Mouse (Mus musculus): Measurements from ENCODE around the gene Mybbp1a. TPM values are rescaled to one million over a fixed set of nuclear protein-coding genes. Genes with fewer than 3 reads are reported as not detected.

The Mybbp1a gene
- polyA plus RNA-seq, 2 experiments: 110 to 127 TPM

GRCm38 (mm10) chr11:72411945-72412344 is 29.2 kb upstream of the Mybbp1a start:
- ATAC-seq (ENCODE audit: low FRiP score, low read depth) (no peak), DNase-seq (ENCODE audit: low spot score) (no peak)
- TF ChIP-seq POLR2A (IDR thresholded peaks at IDR 0.05; ENCODE audit: borderline replicate concordance, extremely low read depth, insufficient read depth, insufficient read length): no peak
- H3K9ac ChIP-seq (ENCODE audit: low read depth, low read length, severe bottlenecking): peak overlapping the region; percentile 63; the same call in 1 of the 2 replicates
- peaks cover 14% of the 10 kb centered on the region; the same call in 1 of the 2 replicates for H3K4me1 ChIP-seq (ENCODE audit: control insufficient read depth, insufficient read depth, low read length)
- H3K9me3 ChIP-seq (ENCODE audit: control insufficient read depth, low read length): no peaks in the 10 kb centered on the region
- H3K4me3 ChIP-seq (replicated peaks; ENCODE audit: low read length): peak overlapping the region; percentile 58
- peak overlapping the region; percentile 98 for H3K4me2 ChIP-seq (replicated peaks; ENCODE audit: low read depth, low read length, severe bottlenecking)
- no peak overlapping the region for H3K27ac ChIP-seq (replicated peaks; ENCODE audit: low read depth, low read length)
- WGBS: 31% methylated on average over 9 of the region's 9 CpGs
- H3K36me3 ChIP-seq (ENCODE audit: control insufficient read depth, insufficient read depth, low read length): no peaks in the 10 kb centered on the region
- no peaks in the 10 kb centered on the region for H3K27me3 ChIP-seq (ENCODE audit: control insufficient read depth, insufficient read depth, low read length)

GRCm38 (mm10) chr11:72413016-72413415 is 28.1 kb upstream of the Mybbp1a start:
- H3K9me3 ChIP-seq (ENCODE audit: control insufficient read depth, low read length): no peaks in the 10 kb centered on the region
- no peak overlapping the region for H3K27ac ChIP-seq (replicated peaks; ENCODE audit: low read depth, low read length)
- TF ChIP-seq POLR2A (IDR thresholded peaks at IDR 0.05; ENCODE audit: borderline replicate concordance, extremely low read depth, insufficient read depth, insufficient read length): no peak
- no peaks in the 10 kb centered on the region for H3K36me3 ChIP-seq (ENCODE audit: control insufficient read depth, insufficient read depth, low read length)
- 57% methylated on average over 7 of the region's 7 CpGs for WGBS
- no peak overlapping the region for H3K9ac ChIP-seq (ENCODE audit: low read depth, low read length, severe bottlenecking)
- H3K4me1 ChIP-seq (ENCODE audit: control insufficient read depth, insufficient read depth, low read length): peaks cover 18% of the 10 kb centered on the region
- ATAC-seq (ENCODE audit: low FRiP score, low read depth) (no peak), DNase-seq (ENCODE audit: low spot score) (no peak)
- H3K4me2 ChIP-seq (replicated peaks; ENCODE audit: low read depth, low read length, severe bottlenecking): no peak overlapping the region
- no peaks in the 10 kb centered on the region for H3K27me3 ChIP-seq (ENCODE audit: control insufficient read depth, insufficient read depth, low read length)
- no peak overlapping the region for H3K4me3 ChIP-seq (replicated peaks; ENCODE audit: low read length)

GRCm38 (mm10) chr11:72413601-72414190 is 27.5 kb upstream of the Mybbp1a start:
- no peak for DNase-seq (ENCODE audit: low spot score)
- no peaks in the 10 kb centered on the region for H3K9me3 ChIP-seq (ENCODE audit: control insufficient read depth, low read length)
- no peak overlapping the region for H3K4me3 ChIP-seq (replicated peaks; ENCODE audit: low read length)
- WGBS: 55% methylated on average over 4 of the region's 5 CpGs
- no peak overlapping the region for H3K27ac ChIP-seq (replicated peaks; ENCODE audit: low read depth, low read length)
- ATAC-seq (ENCODE audit: low FRiP score, low read depth): no peak
- no peak for TF ChIP-seq POLR2A (IDR thresholded peaks at IDR 0.05; ENCODE audit: borderline replicate concordance, extremely low read depth, insufficient read depth, insufficient read length)
- no peak overlapping the region for H3K9ac ChIP-seq (ENCODE audit: low read depth, low read length, severe bottlenecking)
- peaks cover 18% of the 10 kb centered on the region for H3K4me1 ChIP-seq (ENCODE audit: control insufficient read depth, insufficient read depth, low read length)
- H3K27me3 ChIP-seq (ENCODE audit: control insufficient read depth, insufficient read depth, low read length): no peaks in the 10 kb centered on the region
- H3K4me2 ChIP-seq (replicated peaks; ENCODE audit: low read depth, low read length, severe bottlenecking): no peak overlapping the region
- no peaks in the 10 kb centered on the region for H3K36me3 ChIP-seq (ENCODE audit: control insufficient read depth, insufficient read depth, low read length)

GRCm38 (mm10) chr11:72415155-72415554 is 26.0 kb upstream of the Mybbp1a start:
- Histone ChIP-seq H3K9ac (ENCODE audit: low read depth, low read length, severe bottlenecking) (no peak overlapping the region), H3K36me3 (ENCODE audit: control insufficient read depth, insufficient read depth, low read length) (no peaks in the 10 kb centered on the region), H3K4me1 (ENCODE audit: control insufficient read depth, insufficient read depth, low read length) (peaks cover 12% of the 10 kb centered on the region), H3K27ac (replicated peaks; ENCODE audit: low read depth, low read length) (no peak overlapping the region), H3K4me2 (replicated peaks; ENCODE audit: low read depth, low read length, severe bottlenecking) (no peak overlapping the region), H3K9me3 (ENCODE audit: control insufficient read depth, low read length) (no peaks in the 10 kb centered on the region), H3K4me3 (replicated peaks; ENCODE audit: low read length) (no peak overlapping the region), H3K27me3 (ENCODE audit: control insufficient read depth, insufficient read depth, low read length) (no peaks in the 10 kb centered on the region)
- DNase-seq (ENCODE audit: low spot score) (no peak), ATAC-seq (ENCODE audit: low FRiP score, low read depth) (no peak)
- 70% methylated on average over 8 of the region's 8 CpGs for WGBS
- TF ChIP-seq POLR2A (IDR thresholded peaks at IDR 0.05; ENCODE audit: borderline replicate concordance, extremely low read depth, insufficient read depth, insufficient read length): no peak

GRCm38 (mm10) chr11:72416666-72417065 is 24.5 kb upstream of the Mybbp1a start:
- no peaks in the 10 kb centered on the region for H3K27me3 ChIP-seq (ENCODE audit: control insufficient read depth, insufficient read depth, low read length)
- no peaks in the 10 kb centered on the region for H3K36me3 ChIP-seq (ENCODE audit: control insufficient read depth, insufficient read depth, low read length)
- H3K9ac ChIP-seq (ENCODE audit: low read depth, low read length, severe bottlenecking): no peak overlapping the region
- H3K9me3 ChIP-seq (ENCODE audit: control insufficient read depth, low read length): no peaks in the 10 kb centered on the region
- WGBS: 82% methylated on average over 5 of the region's 5 CpGs
- H3K27ac ChIP-seq (replicated peaks; ENCODE audit: low read depth, low read length): no peak overlapping the region
- TF ChIP-seq POLR2A (IDR thresholded peaks at IDR 0.05; ENCODE audit: borderline replicate concordance, extremely low read depth, insufficient read depth, insufficient read length): no peak
- peaks cover 4% of the 10 kb centered on the region; the same call in 1 of the 2 replicates for H3K4me1 ChIP-seq (ENCODE audit: control insufficient read depth, insufficient read depth, low read length)
- H3K4me3 ChIP-seq (replicated peaks; ENCODE audit: low read length): no peak overlapping the region
- DNase-seq (ENCODE audit: low spot score) (no peak), ATAC-seq (ENCODE audit: low FRiP score, low read depth) (no peak)
- H3K4me2 ChIP-seq (replicated peaks; ENCODE audit: low read depth, low read length, severe bottlenecking): no peak overlapping the region
